Mouse (Mus musculus) embryo, embryonic 10.5 days (tissue): Measurements from ENCODE around the gene Chst8.

Source experiments
- DNase-seq: peaks from one replicate; pipeline ENCODE4 v3.0.0-alpha.2; 2015; ENCODE audit warnings: low spot score

The Chst8 gene

DNA sequence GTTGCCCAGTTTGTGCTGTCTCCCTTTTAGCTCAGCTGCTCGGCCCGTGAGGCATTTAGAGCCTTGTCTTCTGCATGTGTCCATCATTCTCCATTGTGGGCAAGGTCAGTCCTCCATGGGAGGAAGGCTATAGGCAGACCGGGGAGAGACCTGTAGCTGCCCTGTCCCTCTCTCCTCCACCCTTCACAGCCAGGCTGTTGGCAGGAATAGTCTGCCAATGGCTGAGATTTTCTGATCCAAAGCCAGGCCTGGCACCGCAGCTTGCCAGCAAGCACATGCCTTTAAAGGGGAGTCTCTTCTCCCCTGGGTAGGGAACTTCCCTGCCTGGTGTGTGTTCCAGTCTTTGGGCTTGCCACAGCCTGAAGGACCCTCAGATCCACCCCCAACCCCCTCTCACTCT, 103.4 kb downstream of the Chst8 start:
- DNase-seq, result no peak

DNA sequence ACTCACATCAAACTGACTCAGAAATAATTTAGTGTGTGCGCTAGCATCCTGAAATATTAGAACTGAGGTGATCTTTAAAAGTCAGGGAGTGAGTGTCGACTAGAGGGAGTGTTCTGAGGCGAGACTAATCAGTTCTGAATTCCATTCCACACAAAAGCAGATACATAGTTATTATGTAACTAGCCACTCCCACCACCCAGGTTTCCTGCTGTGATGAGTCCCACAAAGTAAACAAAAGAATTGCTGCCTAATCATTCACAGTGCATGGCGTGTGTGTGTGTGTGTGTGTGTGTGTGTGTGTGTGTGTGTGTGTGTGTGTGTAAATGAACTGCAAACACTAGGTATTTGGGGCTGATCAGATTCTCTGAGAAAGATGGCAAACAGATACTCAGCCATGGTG, 108.1 kb downstream of the Chst8 start:
- DNase-seq, result no peak

DNA sequence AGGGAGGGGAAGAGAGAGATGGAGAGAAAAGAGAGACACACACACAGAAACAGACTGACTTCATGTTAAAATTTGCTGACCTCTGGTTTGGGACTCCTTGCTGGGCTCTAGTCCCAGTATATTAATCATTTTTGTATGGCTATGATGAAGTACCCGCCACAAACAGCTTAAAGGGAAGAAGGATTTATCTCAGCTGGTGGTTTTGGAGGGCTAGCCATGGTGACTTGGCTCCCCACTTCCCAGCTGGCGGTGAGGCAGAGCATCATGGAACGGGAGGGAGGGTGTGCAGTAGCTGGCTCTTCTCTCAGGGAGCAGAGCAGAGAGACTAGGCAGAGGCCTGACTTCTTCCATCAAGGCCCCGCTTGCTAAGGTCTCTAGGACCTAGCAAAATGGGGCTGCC, 109.1 kb downstream of the Chst8 start:
- DNase-seq, result no peak

DNA sequence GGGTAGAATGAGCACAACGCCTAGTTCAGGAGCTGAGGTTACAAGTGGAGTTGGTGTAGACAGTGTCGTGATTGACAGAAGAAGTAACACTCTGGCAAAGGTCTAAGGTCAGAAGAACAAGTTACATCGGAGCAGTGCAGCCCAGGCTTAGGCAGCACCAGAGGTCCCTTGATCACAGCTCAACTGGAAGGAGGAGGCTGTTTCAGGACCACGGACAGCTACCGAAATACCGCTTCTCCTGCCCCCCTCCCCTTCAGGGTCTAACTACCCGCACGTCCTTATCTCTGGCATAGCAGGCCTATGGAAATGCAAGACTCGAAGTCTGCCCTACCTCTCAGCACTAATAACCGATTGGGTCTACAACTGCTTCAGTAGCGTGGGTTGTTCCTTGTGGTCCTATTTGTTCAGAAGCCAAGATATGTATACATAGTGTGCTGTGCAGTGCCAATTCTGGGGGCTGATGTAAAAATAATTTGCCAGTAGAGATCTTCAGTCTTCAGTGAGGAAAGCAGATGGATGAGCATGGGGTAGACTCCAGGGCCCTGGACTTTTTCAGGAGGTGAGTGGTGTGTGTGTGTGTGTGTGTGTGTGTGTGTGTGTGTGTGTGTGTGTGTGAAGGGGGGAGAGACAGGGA, 109.7 kb downstream of the Chst8 start:
- peak; percentile 82 for DNase-seq

DNA sequence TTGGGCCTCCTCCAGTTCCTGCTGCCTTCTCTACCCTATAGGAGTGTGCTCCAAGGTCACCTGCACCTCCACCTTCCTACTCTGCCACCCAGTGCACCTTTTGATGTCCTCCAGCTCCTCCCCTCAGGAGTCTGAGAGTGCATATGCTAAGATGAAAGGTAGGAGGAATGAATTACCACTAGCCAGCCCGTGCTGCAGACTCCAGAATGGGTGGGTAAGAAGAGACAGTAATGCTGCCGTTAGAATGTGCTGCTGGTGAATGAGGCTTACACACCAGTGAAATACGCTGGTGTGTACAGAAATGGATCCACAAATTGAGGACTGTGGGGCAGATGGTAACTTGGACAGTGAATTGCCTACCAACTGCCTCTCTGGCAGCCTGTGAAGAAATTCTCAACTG, 112.6 kb downstream of the Chst8 start:
- DNase-seq, result no peak

DNA sequence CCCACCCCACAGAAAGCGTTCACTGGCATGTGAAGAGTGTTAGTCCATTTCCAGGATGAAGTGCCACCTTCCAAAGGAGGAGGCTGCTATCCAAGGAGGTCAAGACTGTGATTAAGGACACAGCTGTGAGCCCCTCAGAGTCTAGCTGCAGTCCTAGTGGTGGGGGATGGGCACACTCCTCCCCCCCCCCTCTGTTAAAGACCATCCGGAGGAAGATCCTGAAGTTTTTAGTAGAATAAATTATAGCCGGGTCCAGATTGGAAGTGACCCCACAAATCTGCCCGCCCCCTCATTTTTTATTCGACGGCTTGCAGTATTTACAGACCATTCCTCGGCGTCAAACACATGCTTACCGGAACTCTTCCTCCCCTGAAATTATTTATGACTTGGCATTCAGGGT, 114.3 kb downstream of the Chst8 start:
- DNase-seq, result no peak

DNA sequence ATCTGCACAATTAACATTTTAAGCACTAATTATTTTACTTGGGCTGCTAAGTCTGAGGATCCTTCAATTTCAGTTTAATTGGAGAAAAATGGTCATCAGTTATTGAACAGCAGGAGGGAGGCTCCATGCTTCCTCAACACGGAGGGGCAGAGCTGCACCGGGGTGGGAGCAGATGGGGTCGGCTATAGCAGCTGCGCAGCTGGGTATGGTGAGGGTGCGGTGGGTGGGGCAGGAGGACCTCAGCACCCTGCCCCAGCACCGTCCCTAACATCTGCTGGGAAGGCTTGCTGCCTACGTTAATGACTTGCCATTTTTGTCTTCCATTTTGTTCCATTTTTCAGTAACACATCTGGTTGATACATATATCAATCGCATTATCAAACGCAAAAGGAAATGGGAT, 116.4 kb downstream of the Chst8 start:
- no peak for DNase-seq

DNA sequence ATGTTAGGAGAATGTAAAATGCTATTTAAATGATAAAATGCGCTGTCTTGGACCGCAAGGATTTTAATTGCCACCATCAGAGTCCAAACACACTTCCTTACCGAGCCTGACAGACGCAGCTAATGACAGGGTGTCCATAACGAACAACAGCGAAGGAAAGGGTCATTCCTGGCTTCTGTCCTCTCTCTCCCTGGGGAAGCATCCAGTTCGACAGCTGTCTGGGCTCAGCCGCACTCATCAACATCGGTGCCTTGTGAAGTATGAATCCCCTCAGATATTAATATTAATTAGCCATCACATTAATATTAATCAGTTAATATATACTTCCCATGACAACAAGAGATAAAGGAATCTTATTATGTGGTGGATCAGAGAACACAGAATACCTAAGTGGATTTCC, 117.6 kb downstream of the Chst8 start:
- DNase-seq, result no peak

DNA sequence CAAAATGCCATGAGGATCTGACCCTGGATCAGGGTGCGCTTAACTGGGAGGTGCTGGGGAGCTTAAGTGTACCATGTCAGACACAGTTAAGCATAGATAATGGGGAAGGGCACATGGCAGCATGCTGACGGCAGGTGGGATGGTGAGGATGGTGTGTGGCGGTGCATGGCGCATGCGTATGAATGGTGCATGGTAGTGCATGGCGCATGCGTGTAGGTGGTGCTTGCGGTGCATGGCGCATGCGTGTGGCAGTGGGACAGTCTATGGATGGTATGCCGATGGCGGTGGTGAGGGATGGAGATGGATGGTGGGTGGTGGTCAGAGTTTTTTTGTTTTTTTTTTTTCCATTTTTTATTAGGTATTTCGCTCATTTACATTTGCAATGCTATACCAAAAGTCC, 118.6 kb downstream of the Chst8 start:
- no peak for DNase-seq

DNA sequence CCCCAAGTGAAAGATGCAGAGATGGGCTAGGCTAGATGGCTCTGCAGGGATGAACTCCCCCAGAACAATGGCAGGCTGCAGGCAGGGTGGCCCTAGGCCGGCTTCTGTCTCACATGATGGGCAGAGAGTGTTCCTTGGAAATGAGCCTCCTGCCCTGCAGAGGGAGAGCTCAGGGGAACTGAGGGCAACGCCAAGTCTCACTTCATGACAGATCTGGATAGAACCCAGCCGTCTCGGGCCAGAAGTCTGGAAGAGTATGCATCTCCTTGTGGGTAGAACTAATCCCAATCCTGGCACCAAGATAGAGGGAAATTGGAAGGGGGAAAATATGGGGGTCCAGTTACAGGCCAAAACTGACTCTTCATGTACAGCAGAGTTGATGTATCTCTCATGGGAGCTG, 119.4 kb downstream of the Chst8 start:
- DNase-seq, result no peak

DNA sequence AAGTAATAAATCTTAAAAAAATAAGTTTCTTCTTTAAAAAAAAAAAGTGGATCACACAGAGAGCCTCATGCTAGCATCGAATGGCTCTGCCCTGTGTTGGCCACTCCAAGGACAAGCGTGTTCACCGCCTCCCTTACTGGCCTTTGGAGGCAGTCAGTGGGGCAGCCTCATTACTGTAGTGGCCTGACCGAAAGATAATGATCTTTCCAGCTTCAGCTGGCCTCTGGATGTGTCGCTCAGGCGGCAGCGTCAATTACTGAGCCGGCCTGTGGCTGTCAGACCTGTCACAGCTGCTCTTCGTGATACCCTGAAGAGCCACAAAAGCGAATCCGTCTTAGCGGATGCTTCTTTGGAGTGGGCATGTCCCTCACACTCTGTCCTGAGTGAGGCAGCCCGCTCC, 122.4 kb downstream of the Chst8 start:
- DNase-seq, result peak; percentile 44

DNA sequence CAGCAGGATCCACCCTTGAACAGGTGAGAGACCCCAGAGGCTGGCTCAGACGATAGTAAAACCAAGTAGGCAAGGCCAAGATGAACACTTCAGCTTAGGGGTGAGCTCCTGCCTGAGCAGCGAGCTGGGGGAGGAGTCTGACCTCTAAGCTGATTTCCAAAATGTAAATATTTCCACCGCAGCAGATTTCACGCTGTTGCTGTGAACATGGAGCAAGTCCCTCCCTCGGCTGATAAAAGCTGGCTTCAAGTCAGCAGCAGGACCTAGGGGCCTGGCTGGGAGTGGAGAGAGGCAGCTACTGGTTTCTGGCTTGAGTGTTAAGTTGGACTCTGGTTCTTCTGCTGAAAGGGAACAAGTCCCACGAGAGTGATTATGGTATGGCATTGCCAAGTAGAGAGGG, 123.5 kb downstream of the Chst8 start:
- DNase-seq, result no peak

DNA sequence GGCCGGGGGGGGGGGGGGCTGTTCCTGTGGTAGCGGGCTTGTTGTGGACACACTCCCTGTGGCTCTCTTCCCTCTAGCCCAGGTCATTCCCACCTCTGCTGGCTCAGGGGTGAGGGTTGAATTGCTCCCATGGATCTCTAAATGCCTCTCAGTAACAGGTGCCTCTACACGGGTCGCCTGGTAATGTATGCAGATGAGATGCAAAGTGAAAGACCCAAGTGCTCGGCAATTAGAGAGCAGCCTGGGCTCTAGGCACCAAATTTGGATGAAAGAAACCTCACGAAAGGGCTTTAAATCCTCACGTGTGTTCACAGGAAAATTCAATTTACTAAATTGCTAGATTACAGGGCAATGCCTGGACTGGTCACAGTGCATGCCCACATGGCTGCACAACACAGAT, 126.7 kb downstream of the Chst8 start:
- DNase-seq, result no peak

DNA sequence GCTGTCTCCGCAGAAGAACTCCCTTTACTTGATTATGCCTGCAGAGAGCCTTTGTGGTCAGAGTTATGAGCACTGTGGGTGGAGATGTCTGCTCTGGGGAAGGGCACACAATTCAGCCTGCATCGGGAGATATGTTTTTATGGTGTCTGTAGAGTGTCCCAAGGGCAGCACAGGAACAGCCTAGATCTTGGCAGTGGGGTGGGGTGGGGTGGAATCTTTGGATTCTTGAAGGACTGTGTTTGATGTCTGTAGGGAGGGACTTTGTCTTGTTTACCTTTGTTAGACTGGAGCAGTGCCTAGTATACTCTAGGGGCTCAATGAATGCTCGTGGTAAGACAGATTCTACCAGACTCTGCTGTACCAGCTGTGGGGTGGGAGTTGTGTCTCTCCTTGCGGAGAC, 127.3 kb downstream of the Chst8 start:
- DNase-seq, result no peak

DNA sequence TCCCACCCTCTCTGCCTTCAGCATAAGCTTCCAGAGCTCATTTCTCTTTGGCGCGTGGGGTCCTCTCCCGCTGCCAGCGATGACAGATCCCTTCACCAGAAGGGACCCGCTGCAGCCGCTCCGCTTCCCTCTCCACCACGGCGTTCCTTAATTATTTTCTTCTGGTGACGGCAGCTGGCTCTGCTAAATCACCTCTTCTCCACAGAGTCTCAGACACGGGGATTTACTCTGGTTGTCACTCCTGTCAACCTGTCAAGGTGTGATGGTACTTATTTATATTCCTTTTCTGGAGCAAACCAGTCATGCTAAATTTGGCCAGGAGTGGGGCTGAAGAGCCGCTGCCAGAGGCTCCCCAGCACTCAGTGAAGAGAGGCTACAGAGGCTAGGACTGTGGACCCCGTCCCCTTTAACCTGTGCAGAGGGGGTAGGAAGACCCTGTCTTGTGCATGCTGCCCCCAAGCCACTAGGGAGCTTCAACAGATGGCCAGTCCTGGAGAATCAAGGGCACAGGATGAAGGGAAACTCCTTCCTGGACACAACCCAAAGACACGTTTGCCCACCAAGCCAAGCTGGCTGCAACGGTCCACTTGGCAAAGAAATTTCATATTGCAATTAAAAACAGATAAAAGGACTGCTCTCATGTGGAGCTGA, 131.6 kb downstream of the Chst8 start:
- no peak for DNase-seq

DNA sequence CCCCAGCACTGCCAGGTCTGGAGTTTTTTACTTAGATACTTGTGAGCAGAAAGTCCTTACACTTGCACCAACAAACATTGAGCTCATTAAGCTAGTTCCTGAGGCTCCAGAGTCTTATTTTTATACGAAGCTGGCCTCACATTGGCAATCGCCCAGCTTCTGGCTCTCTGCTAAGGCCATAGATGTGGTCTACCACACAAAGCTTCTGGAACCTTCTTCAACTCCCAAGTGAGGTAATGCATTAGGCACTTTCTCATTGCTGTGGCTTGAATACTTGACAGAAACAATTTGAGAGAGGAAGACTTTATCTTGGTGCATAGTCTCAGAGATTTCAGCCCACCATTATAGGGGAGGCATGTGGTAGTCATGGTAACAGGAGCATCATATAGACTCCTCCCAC, 132.6 kb downstream of the Chst8 start:
- DNase-seq, result no peak

DNA sequence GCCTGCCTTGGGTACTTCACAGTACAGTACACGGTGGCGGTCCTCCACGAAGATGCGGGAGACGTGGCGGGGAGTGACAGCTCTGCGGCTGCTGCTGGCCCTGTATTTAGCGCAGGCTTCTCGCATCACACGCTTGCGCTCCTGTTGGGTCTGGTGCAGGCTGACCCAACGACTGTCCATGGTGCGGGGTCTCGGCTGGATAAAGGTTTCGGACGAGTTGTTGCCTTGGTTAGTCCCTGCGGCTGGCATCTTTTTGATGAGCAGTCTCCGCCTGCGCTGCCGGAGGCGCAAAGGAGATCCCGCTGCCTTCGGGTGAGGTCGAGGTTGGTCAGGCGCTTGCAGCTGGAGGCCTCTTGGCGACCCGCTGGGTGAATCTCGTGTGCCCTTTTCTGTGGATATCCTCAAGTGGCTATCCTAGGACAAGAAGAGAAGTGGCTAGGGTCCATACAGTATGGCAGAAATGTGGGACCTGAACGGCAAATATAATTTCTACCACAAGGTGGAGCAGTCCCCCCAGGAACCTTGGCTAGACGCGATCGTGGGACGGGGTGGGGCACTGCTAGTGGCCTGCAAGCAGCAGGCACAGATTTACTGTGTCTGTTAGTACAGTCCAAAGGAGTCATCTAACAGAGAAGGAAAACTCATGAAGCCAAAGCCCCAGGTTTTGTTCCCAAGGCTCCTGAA, 136.5 kb downstream of the Chst8 start:
- DNase-seq, result peak; percentile 94

DNA sequence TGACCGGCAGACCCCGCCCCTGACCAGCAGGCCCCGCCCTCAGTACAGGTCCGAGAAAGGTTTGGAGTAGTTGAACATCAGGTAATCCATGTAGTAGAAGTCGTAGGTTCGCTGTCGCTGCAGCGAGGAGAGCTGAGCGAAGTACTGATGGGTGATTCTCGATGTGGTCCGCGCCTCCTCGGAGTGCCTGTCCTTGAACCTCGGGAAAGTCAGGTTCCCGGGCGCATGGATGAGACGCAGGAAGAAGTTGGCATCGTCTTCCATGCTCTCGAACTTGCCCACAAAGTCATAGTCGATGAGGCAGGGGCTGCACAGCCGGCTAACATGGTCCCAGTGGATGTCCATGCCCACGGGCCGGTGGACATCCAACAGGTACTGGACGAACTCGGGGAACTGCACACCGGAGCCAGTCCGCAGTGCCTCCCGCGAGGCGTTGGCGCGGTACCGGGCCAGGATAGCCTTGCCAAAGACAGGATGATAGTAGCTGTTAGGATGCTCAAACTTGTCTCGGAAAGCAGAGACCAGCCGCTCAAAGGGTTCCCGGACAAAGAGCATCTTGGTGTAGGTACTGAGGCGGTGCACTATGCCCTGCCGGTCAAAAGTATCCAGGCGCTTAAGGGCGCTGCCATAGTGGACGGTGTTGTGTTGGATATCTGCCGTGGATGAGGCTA, 137.3 kb downstream of the Chst8 start:
- no peak for DNase-seq

DNA sequence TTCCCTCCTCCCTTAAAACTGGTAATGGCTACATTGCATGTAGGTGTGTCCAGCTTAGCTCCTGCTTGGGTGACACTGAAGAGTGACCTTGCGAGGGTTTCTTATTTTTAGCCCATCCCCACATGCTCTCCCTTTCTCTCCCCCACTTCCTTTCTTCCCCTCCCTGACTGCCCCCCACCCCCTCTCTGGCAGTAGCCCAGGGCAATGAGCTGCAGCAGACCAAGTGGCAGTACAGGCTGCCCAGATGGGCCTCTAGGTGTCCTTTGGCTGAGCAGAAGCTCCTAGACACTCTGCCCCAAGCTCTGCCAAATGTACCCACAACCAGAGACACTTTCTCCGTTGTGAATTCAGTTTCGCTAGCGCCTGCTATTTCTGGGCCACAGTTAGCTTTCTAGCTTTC, 139.6 kb downstream of the Chst8 start:
- DNase-seq, result no peak

DNA sequence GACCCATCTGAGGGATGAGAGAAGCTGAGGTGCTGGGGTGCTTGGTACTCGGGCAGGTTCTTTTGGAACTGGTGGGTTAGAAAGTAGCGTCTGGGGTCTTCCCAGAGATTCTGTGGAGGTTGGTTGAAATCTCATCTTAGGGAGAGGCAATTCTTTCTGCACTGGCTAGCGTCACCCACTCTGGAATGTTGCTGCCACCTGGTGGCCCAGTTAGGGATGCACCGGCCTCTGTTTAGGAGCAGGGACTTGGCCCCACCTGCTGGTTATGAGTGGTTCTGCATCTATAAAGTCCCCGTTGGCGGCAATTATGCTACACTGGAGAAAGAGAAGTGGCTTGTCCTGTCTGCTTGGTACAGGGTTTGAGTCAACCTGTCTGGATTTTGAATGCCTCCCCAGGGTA, 140.6 kb downstream of the Chst8 start:
- DNase-seq, result peak; percentile 95

DNA sequence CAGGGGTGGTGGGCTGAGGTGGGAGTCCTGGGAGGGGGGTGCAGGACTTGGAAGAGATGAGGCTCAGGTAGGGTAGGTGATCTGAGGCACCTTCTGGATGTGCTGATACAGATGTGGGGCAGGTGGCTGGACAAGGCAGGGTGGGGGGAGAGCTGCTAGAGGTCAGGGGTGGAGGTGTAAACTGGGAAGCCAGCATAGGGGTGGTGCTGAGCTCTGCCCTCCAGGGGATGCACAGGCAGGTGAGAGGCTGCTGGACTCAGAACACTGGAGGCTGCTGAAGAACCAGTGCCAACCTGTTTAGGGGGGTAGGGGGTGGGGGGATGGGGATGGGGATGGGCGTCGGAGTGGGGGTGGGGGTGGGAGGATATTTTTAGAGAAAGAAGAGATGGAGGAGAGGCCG, 141.7 kb downstream of the Chst8 start:
- DNase-seq, result no peak

DNA sequence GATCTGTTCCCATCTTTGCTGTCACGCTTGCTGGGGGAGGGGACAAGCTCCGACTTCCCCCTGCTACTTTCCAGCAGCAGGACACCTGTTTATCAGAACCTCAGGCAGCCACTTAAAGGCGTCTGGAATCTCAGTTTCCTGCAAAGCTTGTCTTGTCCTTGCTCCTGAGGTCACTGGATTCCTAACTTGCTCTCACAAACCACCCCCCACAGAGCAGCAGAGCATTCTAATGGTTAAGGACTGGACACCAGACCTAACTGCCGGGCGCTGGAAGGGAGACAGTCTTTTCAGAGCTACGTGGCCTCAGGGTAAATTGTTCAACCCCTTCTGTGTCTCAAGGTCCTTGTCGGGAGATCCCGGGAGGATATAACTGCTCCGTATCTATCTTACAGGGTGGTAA, 143.2 kb downstream of the Chst8 start:
- peak; percentile 39 for DNase-seq

DNA sequence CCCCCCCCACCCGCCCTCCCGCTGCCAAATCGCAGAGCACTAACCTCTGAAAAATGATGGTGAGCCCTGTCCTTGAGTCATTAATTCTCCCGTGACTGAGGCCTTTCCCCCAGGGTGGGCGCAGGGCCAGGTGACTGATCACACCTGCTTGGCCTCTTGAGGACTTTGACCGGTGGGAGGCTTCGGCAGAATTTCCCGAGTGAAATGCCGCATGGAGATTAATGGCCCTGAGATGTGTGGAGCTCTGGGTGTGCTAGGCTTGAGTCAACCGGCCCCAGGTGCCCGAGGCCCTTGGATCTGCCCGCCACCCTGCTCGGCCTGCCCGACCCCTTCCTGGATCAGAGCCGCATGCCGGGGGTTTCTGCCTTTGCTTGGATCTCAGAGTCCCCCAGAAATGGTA, 144.6 kb downstream of the Chst8 start:
- no peak for DNase-seq
